Mouse (Mus musculus) cerebellum, postnatal 25 days (tissue): ENCODE data around the gene Olfr645.

Source experiments
- DNase-seq, 2 experiments: peaks; one replicate each; pipeline ENCODE4 v3.0.0; 2021; ENCODE audit warnings: mixed read lengths in 2 of 2

Gene Olfr645

GRCm38 (mm10) chr7:104085365-104085764 is at the start of gene Olfr645:
TSS of gene Olfr645 (minus strand) at chr7:104085465.
- DNase-seq: no peak

DNA sequence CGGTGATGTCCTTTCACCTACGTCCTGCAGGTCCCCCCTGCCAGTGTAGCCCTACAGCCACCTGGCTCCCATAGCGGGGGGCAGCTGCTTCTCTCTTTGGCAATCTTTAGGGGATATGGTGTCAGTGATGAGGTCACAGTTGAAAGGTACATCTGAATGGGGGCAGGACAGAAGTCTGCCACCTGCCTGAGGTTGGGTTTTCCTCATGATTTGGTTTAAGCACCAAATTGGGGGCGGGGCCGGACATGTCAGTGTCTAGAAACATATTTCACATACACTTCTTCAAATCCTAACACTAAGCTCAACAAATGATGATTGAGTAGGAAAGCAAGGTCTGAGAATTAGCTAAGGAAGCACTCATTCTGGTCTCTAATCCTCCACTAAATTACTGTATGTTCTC is 44.5 kb upstream of the Olfr645 start, which contains the start of gene Ubqln5:
Ubqln5 (minus strand) TSS at position 101 of the 400 bp plus-strand sequence.
- DNase-seq: no peak

GRCm38 (mm10) chr7:104104757-104104972 is 19.4 kb upstream of the Olfr645 start, which contains the start of gene Olfr646:
TSS of gene Olfr646 (plus strand) at chr7:104104873.
- no peak for DNase-seq

DNA sequence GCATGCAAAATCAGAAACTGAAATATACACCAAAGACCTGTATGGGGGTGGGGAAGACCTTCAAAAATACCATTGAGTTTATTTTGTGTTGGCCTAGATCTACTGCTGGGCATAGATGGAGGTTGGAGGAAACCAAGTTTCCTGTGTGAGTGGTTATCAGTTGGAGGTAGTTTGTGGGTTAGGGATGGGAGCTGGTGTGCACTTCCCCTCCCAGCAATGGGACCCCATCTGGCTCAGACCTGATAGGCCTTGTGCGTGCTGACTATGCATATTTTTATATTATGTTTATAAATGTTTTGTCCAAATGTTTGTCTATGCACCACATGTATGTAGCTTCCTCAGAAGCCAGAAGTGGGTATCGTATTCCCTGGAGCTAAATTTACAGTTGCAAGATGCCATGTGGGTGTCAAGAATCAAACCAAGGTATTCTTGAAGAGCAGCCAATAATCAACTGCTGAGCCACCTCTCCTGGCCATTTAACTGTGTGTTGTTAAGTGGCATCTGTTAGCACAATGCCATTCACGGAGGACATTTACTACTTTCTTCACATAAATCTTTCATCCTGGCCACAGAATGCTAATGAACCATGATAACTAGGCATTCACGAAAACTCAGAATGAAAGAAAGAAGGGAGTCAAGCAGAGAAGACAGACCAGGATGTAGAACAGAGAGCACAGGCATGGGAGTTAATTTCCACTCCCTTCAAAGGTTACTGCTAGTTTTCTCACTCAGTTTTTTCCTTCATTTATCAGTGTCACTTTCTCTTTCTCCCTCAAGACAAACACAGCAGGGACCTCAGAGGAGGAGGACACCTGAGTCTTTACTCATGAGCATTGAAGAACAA is 18.9 kb upstream of the Olfr645 start:
- no peak for DNase-seq

DNA sequence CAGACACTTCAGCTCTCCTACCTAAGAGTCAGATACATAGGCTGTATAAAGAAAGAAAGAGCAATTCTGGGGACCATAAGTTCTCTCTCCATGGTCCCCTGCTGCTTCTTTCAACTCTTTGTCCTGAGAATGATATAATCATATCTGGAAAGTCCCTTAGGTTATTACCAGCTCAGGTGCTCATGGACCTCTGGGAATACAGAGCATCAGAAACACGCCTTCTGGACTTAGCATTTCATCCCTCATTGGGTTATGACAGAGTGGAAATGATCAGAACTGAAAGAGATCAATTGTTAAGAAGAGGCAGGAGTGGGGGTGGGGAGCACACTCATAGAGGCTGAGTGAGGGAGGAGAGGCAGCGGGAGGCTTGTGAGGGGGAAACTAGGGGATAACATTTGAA is 13.5 kb downstream of the Olfr645 start, which contains the start of gene Olfr644:
Olfr644 (minus strand) TSS at position 101 of the 400 bp plus-strand sequence.
- DNase-seq: no peak

DNA sequence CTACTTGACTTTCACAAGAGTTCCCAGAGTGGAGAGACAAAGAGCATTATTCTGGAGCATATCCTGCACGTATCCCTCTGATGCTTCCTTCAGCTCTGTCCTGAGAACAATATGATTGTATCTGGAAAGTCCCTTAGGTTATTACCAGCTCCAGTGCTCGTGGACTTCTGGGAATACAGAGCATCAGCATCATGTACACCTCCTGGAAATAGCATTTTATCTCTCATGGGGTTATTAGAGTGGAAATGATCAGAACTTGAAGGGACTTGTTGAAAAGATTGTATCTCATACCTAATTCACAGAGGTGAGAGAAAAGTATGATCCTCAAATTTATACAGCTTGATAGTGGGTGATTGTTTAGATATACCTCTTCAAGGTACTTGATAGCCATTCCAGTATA is 23.9 kb downstream of the Olfr645 start, which contains the start of gene 4930516K23Rik:
4930516K23Rik (minus strand) TSS at position 101 of the 400 bp plus-strand sequence.
- no peak for DNase-seq

- no peak for DNase-seq
Observed at GRCm38 (mm10) chr7:104059215-104059614, 26.1 kb downstream of the Olfr645 start.

DNA sequence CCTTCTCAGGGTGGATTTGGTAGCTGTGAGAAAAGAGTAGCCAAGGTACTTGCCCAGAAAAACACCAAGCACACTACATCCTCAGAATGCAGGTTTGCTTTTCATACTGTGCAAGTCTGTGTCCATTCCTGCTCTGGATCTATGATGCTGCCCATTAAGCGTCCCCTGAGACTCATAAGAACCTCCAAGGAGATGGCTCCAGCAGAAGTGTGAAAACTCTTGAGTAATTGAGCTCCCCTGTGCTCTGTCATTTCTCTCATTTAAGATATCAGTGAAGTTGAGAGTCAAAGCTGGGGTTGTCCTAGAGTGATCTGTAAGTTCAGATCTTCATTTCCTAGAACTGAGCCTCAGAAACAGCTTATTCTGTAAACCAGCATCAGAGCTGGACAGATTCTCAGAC is 32.7 kb downstream of the Olfr645 start, which contains the start of gene Olfr642:
Olfr642 (minus strand) TSS at position 101 of the 400 bp plus-strand sequence.
- DNase-seq: no peak

DNA sequence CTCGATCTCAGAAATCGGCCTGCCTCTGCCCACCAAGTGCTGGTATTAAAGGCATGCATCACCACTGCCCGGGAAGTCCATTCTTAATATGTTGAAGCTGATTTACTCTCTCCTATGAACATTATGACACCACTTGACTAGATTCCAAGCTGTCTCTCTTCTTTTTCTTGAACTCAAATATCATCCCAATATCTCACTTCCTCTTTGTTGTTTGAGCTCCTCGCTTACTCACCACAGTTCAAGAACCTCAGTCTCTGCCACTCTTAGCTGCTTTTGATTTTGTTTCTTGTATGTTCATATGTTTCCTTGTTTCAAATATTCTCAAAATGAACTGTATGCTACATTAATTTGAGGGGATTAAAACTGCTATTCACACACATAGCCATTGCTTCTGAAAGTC is 34.5 kb downstream of the Olfr645 start:
- DNase-seq: no peak

- DNase-seq: no peak
Observed at GRCm38 (mm10) chr7:104035145-104035544, 50.1 kb downstream of the Olfr645 start, which contains the start of gene Olfr641. TSS of gene Olfr641 (plus strand) at chr7:104035445.
